Mouse (Mus musculus) G1E (cell line): Measurements from ENCODE around the gene Plpp6. TPM values are rescaled to one million over a fixed set of nuclear protein-coding genes. Genes with fewer than 3 reads are reported as not detected.
"Not testable (repeated sequence)": the region's sequence is repeated elsewhere in the genome, so short reads cannot be mapped to it uniquely, and the experiment has no call there.

Source experiments
- ATAC-seq: 2 replicates; pipeline ENCODE4 v1.8.0; 2016; ENCODE audit warnings: mild to moderate bottlenecking; ENCODE audit not compliant: insufficient number of reproducible peaks, poor library complexity, low FRiP score, severe bottlenecking; ENCODE audit errors: extremely low read depth
- DNase-seq: peaks from one replicate; pipeline ENCODE4 v3.0.0; 2012; ENCODE audit warnings: low spot score
- H3K27me3 ChIP-seq: 2 replicates; pipeline ENCODE4 v1.6.1; 2012; ENCODE audit warnings: mild to moderate bottlenecking, low read length, inconsistent platforms; ENCODE audit not compliant: insufficient read depth
- H3K36me3 ChIP-seq: replicated peaks from 2 replicates; pipeline ENCODE3; 2012; ENCODE audit warnings: mild to moderate bottlenecking, inconsistent platforms
- H3K4me1 ChIP-seq: 2 replicates; pipeline ENCODE4 v1.6.1; 2012; ENCODE audit warnings: low read depth, low read length, inconsistent platforms, mixed read lengths; ENCODE audit not compliant: insufficient read depth
- H3K4me3 ChIP-seq: 2 replicates; pipeline ENCODE4 v1.5.1; 2012; ENCODE audit warnings: low read depth, mild to moderate bottlenecking, inconsistent platforms, low read length, moderate library complexity, mixed read lengths
- H3K9me3 ChIP-seq: replicated peaks from 2 replicates; pipeline ENCODE4 v1.6.1; 2012; ENCODE audit warnings: inconsistent platforms
- CTCF ChIP-seq: IDR thresholded peaks from 2 replicates; pipeline ENCODE4 v1.5.1; 2012; ENCODE audit warnings: low read depth, low read length, inconsistent platforms, mixed read lengths
- GATA1 ChIP-seq: IDR thresholded peaks from 2 replicates; pipeline ENCODE4 v1.6.1; 2012; ENCODE audit warnings: borderline replicate concordance, low read length, inconsistent platforms, mixed read lengths
- GATA2 ChIP-seq: IDR thresholded peaks from 2 replicates; pipeline ENCODE4 v1.6.1; 2012; ENCODE audit warnings: low read depth, low read length, inconsistent platforms, borderline replicate concordance
- POLR2AphosphoS5 ChIP-seq: IDR thresholded peaks from 2 replicates; pipeline ENCODE4 v1.6.1; 2012; ENCODE audit warnings: low read depth, low read length, inconsistent platforms; ENCODE audit not compliant: insufficient replicate concordance
- TAL1 ChIP-seq: conservative IDR thresholded peaks from 2 replicates; pipeline ENCODE4 v1.6.1; 2012; ENCODE audit warnings: low read depth, low read length, inconsistent platforms, mixed read lengths
- polyA plus RNA-seq: library from polyadenylated mRNA; stranded (reverse); fragments of >175 nt; gene quantifications from 2 replicates; pipeline ENCODE4 v1.2.3, GENCODE M21; 2012
- total RNA-seq, 2 experiments: library from RNA; stranded (forward) in 1 of 2; stranded (reverse) in 1 of 2; fragments of 200-1000 nt in 1 of 2; fragments of >200 nt in 1 of 2; fragmentation: Nextera tagmentation in 1 of 2; gene quantifications; 2 replicates each; pipeline ENCODE4 v1.2.3; 2014 to 2017

Gene Plpp6
- total and polyA plus RNA-seq, 3 experiments, result 5.8 to 31.2 (median 8.7) TPM

DNA sequence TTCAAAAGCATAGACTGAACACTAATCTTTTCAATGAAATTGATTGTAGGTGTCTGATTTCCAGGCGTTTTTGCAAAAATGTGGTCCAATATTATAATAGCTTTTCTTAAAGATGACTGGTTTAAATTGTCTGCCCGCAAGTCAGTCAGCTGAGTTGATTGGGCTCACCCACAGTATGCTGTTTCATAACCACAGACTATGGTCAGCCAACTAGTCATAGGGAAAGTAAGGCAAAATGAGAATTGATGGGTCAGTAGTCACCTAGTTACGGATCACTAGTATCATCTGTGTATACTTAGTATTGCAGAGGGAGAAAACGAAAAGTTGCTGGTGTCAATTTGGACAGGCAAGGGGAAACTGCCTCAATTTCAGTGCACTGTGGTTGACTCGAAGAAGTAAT lies 27.6 kb downstream of the Plpp6 start:
- H3K4me3 ChIP-seq, result peak overlapping the region; percentile 98; the same call in 1 of the 2 replicates
- DNase-seq, result no peak
- TF ChIP-seq POLR2AphosphoS5 (no peak), GATA1 (no peak), GATA2 (no peak), TAL1 (no peak), CTCF (no peak)
- no peaks in the 10 kb centered on the region for H3K9me3 ChIP-seq
- H3K36me3 ChIP-seq, result peaks cover 36% of the 10 kb centered on the region
- no peak for ATAC-seq
- no peaks in the 10 kb centered on the region for H3K27me3 ChIP-seq
- peaks cover 35% of the 10 kb centered on the region for H3K4me1 ChIP-seq

DNA sequence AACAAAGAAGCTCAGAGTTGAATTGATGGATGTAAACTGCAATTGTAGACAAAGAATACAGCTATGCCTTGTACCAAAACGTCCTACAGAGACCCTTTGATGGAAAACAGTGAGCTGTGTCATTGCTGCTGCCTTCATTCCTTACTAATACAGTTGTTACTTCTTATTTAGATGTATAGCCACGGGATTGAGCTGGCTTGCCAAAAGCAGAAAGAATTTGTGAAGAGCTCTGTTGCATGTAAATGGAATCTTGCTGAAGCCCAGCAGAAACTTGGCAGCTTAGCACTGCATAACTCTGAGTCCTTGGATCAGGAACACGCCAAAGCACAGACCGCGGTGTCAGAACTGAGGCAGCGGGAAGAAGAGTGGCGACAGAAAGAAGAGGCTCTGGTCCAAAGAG lies 31.1 kb downstream of the Plpp6 start:
- Histone ChIP-seq H3K9me3 (no peaks in the 10 kb centered on the region), H3K36me3 (peaks cover 60% of the 10 kb centered on the region), H3K4me1 (peaks cover 24% of the 10 kb centered on the region)

DNA sequence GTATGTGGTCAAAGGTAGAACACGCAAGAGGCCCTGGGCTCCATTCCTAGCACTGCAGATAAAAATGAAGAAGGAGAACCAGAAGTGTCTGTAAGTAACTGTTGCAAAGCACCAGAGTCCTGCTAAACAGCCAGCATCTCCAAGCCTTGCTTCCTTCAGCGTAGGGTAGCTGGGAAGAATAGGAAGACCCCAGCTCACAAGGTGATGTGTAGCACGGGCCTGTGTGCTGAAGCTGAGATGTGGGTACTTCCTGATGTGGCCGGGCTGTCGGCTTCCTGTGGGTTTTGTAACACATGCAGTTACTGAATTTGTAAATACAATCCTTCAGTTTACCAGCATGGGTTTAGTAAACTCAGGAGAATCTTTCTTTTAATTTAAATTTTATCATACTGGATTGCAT lies 31.6 kb downstream of the Plpp6 start:
- peaks cover 64% of the 10 kb centered on the region for H3K36me3 ChIP-seq
- no peak for DNase-seq
- ATAC-seq, result no peak

More for the DNA sequence above, 31.1 kb downstream of the Plpp6 start:
- H3K27me3 ChIP-seq, result no peaks in the 10 kb centered on the region
- ATAC-seq (no peak), DNase-seq (no peak)
- TF ChIP-seq POLR2AphosphoS5 (no peak), TAL1 (no peak), GATA2 (no peak), CTCF (no peak), GATA1 (no peak)
- no peak overlapping the region for H3K4me3 ChIP-seq

DNA sequence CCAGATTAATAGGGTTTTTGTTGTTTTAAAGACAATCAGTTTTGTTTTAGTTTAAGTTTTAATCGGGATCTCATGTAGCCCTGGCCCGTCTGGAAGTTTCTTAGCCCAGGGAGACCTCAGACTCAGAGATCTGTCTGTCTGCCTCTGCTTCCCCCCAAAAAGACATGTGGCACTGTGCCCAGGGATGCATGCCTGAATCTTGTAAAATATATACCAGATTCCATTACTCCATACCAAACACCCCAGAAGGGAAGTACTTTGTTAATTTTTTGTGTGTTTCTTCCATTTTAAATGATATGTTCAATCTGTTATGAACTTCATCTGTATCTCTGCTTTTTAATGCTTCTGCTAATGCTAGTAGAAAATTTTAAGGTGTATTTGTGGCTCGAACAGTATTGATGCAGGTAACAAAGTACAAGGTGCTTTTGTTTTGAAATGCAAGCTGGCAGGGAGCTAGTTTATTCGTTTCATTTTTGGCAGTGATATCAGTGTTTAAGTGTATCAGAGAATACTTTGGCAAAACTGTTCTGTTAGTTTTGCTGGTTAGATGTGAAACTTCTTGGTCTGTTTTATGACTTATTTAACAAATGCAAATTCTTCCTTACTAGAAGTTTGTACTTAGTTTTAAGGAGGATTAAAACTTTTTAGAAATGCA lies 34.4 kb downstream of the Plpp6 start:
- DNase-seq (no peak), ATAC-seq (no peak)
- H3K36me3 ChIP-seq, result peaks cover 87% of the 10 kb centered on the region
- peaks cover 11% of the 10 kb centered on the region for H3K4me1 ChIP-seq
- H3K9me3 ChIP-seq, result no peaks in the 10 kb centered on the region
- no peak overlapping the region for H3K4me3 ChIP-seq
- TF ChIP-seq GATA2, result no peak
- no peak for TF ChIP-seq POLR2AphosphoS5
- TF ChIP-seq TAL1, result no peak
- no peak for TF ChIP-seq CTCF
- no peak for TF ChIP-seq GATA1
- no peaks in the 10 kb centered on the region for H3K27me3 ChIP-seq

More for the DNA sequence above, 31.6 kb downstream of the Plpp6 start:
- H3K4me3 ChIP-seq, result no peak overlapping the region
- TF ChIP-seq TAL1 (no peak), GATA2 (no peak), POLR2AphosphoS5 (no peak), GATA1 (no peak), CTCF (no peak)
- peaks cover 22% of the 10 kb centered on the region for H3K4me1 ChIP-seq
- H3K9me3 ChIP-seq, result no peaks in the 10 kb centered on the region
- no peaks in the 10 kb centered on the region for H3K27me3 ChIP-seq

DNA sequence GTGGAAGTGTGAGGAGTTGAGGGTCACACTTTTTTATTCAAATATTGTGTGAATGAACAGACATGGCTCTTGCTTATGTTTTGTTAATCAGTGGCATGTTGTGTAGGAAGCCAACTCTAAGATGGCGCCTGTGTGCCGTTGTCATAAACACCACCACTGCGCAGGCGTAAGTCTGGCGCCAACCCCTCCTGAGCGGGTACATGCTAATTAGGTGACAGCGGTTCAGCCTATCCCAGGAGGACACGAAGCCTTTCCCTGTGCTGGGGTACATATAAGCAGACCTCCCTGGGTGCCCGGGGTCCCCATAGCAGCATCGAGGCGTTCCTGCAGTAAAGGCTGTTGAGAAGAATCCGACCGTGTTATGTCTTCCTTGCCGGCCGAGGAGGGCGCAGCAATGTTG lies 36.6 kb downstream of the Plpp6 start:
- H3K4me1 ChIP-seq, result peaks cover 11% of the 10 kb centered on the region
- H3K27me3 ChIP-seq, H3K9me3 ChIP-seq, ATAC-seq, DNase-seq, H3K4me3 ChIP-seq: not testable (repeated sequence)
- H3K36me3 ChIP-seq, result peaks cover 77% of the 10 kb centered on the region

DNA sequence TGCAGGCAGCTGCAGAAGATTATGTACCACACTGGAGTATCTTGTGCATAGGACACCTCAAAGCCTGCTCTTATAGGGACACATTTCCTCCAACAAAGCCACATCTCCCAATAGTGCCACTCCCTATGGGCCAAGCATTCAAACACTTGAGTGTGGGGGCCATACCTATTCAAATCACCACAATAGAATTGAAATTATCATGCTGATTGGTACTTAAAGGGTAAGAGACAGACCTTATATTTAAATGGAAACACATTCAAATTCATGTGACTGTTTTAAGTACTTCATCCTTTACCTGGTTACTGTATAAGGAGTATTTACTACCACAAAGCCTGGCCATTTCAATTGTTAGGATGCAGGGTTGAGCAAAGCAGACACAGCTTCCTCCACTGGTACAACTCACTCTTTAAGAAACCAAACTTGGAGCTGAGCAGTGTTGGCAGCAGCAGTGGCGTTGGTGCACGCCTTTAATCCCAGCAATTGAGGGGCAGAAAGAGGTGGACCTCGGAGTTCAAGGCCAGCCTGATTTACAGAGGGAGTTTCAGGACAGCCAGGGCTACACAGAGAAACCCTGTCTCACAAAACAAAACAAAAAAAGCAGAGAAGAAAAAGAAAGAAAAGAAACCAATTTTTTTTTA lies 44.4 kb downstream of the Plpp6 start:
- H3K27me3 ChIP-seq, result no peaks in the 10 kb centered on the region
- H3K36me3 ChIP-seq, result peaks cover 77% of the 10 kb centered on the region

More for the DNA sequence above, 44.4 kb downstream of the Plpp6 start:
- TF ChIP-seq CTCF, result no peak
- TF ChIP-seq GATA2, result no peak
- no peak for TF ChIP-seq GATA1
- TF ChIP-seq TAL1, result no peak
- TF ChIP-seq POLR2AphosphoS5, result no peak
- Histone ChIP-seq H3K4me1 (no peaks in the 10 kb centered on the region; the same call in 1 of the 2 replicates), H3K4me3 (no peak overlapping the region), H3K9me3 (no peaks in the 10 kb centered on the region)
- ATAC-seq (no peak), DNase-seq (no peak)
